Mouse (Mus musculus): ENCODE results near the gene Gm5426. TPM values are rescaled to one million over a fixed set of nuclear protein-coding genes. Genes with fewer than 3 reads are reported as not detected.

The Gm5426 gene
- not detected for polyA plus RNA-seq (2012; fragmentation: generic; extraction: Trizol)

GRCm38 (mm10) chr10:96136451-96136850, at the start of gene Gm5426:
Gene Gm5426, plus strand, starts transcription at chr10:96136603.

Other genes with a start within 250 kb of the Gm5426 start
- 1 to 10 TPM in 1 of 2 experiments, under 1 TPM in 1; 0.46 to 3.0 TPM for gene Eea1, start 196.0 kb upstream of the Gm5426 start, polyA plus RNA-seq (2012; fragmentation: generic; extraction: Trizol)

Measured in C3H10T1/2 (cell line).